Mouse (Mus musculus) forebrain, embryonic 12.5 days (tissue): ENCODE data around the gene Gtf3c3. TPM values are rescaled to one million over a fixed set of nuclear protein-coding genes. Genes with fewer than 3 reads are reported as not detected.

Experiments used
- ATAC-seq: fragments of 200-750 bp; cut with Nextera tagmentation; 2 replicates; pipeline ENCODE4 v1.8.0; 2017; ENCODE audit warnings: moderate TSS enrichment; ENCODE audit not compliant: low FRiP score
- H3K27ac ChIP-seq: fragments of 300-500 bp; sonication (generic); 2 replicates; pipeline ENCODE4 v1.5.1; 2016; ENCODE audit warnings: mild to moderate bottlenecking
- H3K27me3 ChIP-seq: fragments of 300-500 bp; sonication (generic); 2 replicates; pipeline ENCODE4 v1.6.1; 2016; ENCODE audit warnings: mild to moderate bottlenecking
- H3K36me3 ChIP-seq: fragments of 300-500 bp; sonication (generic); replicated peaks from 2 replicates; pipeline ENCODE4 v1.6.1; 2016; ENCODE audit warnings: mild to moderate bottlenecking
- H3K4me1 ChIP-seq: fragments of 300-500 bp; sonication (generic); 2 replicates; pipeline ENCODE4 v1.6.1; 2016
- H3K4me2 ChIP-seq: fragments of 300-500 bp; sonication (generic); 2 replicates; pipeline ENCODE4 v1.6.1; 2016; ENCODE audit warnings: mild to moderate bottlenecking, moderate library complexity
- H3K4me3 ChIP-seq: fragments of 300-500 bp; sonication (generic); replicated peaks from 2 replicates; pipeline ENCODE4 v1.5.1; 2016; ENCODE audit warnings: mild to moderate bottlenecking
- H3K9ac ChIP-seq: fragments of 300-500 bp; sonication (generic); 2 replicates; pipeline ENCODE4 v1.6.1; 2016; ENCODE audit warnings: mild to moderate bottlenecking
- H3K9me3 ChIP-seq: fragments of 300-500 bp; sonication (generic); 2 replicates; pipeline ENCODE4 v1.6.1; 2016
- WGBS: fragments of 180-500 bp; shearing (Covaris S2); methylation state at CpG from one replicate; pipeline ENCODE4 v1.1.7; 2016; 5-methylcytosine and 5-hydroxymethylcytosine counted together
- polyA plus RNA-seq: library from polyadenylated mRNA; unstranded; fragments of >200 nt; fragmentation: Nextera tagmentation; extraction: Ambion mirVana; gene quantifications from 2 replicates; pipeline ENCODE4 v1.2.1, GENCODE M21; 2016

Gene Gtf3c3
- polyA plus RNA-seq, 1 experiment from 2014 or later: 33.5 TPM

DNA sequence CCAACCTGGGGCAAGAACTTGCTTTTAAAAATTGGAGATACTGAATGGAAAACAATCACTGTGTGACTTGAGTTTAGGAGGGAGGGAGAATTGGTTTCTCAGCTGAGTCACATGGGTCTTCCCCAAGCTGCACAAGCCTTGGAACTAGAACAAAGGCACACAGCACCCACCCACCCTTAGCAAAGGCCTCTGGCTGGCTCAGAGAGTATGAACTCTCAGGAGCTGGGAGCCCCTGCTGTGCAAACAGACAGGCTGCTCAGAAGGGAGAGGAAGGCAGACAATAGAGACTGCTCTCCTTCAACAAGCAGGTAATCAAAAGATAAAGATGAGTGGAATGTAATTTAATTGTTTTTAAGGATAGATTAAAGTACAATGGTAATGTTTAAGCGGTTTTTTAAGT, 54.5 kb downstream of the Gtf3c3 start:
- no peak overlapping the region for H3K9ac ChIP-seq
- H3K9me3 ChIP-seq: no peaks in the 10 kb centered on the region
- H3K4me1 ChIP-seq: no peaks in the 10 kb centered on the region
- H3K4me3 ChIP-seq: no peak overlapping the region
- 17% methylated on average over 1 of the region's 1 CpGs for WGBS
- no peak overlapping the region for H3K27ac ChIP-seq
- H3K4me2 ChIP-seq: no peak overlapping the region
- ATAC-seq: no peak
- peaks cover 4% of the 10 kb centered on the region; the same call in 1 of the 2 replicates for H3K36me3 ChIP-seq
- no peaks in the 10 kb centered on the region for H3K27me3 ChIP-seq

DNA sequence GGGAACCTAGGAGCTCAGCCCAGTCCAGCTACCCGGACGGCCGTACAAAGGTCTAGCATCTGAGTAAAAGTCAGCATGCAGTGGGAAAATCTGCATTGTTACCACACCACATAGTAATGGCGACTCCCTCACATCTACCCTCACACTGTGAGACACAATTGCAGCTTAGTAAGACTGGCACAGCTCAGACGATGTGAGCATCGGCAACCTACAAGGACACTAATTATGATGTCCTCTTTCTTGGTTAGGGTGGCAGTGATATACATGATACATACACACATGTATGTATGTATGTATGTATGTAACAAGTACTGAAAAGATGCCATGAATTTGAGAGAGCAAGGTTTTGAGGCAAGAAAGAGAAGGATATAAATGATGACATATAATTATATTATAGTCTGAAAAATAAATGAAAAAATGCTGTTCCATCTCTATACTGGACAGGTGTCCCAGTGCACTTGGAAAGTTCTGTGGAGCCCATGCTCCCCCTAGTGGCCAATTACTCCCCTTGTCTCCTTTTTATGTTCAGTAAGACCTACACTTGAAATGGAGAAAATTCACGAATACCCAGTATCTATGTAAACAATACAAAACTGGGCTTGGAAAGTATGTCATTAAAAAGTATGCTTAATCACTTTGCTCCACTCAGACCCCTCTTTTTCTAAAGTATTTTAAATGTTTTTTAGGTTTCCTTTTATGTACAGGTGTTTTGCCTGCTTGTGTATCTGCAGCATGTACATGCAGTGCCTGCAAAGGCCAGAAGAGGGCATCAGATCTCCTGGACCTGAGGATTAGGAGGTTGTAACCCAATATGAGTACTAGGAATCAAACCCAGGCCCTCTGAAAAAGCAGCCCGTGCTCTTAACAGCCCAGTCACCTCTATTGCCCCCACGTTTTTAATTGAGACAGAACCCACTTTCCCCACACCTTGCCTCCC, 57.5 kb downstream of the Gtf3c3 start:
- no peaks in the 10 kb centered on the region for H3K4me1 ChIP-seq
- 92% methylated on average over 9 of the region's 9 CpGs for WGBS
- H3K36me3 ChIP-seq: 0 out of 2 replicates have a peak, but pooled peaks cover 4% of the 10 kb centered on the region
- H3K9me3 ChIP-seq: no peaks in the 10 kb centered on the region
- no peak overlapping the region for H3K9ac ChIP-seq
- no peak overlapping the region for H3K27ac ChIP-seq
- ATAC-seq: peak; percentile 57
- no peak overlapping the region for H3K4me3 ChIP-seq
- H3K27me3 ChIP-seq: no peaks in the 10 kb centered on the region
- no peak overlapping the region for H3K4me2 ChIP-seq

DNA sequence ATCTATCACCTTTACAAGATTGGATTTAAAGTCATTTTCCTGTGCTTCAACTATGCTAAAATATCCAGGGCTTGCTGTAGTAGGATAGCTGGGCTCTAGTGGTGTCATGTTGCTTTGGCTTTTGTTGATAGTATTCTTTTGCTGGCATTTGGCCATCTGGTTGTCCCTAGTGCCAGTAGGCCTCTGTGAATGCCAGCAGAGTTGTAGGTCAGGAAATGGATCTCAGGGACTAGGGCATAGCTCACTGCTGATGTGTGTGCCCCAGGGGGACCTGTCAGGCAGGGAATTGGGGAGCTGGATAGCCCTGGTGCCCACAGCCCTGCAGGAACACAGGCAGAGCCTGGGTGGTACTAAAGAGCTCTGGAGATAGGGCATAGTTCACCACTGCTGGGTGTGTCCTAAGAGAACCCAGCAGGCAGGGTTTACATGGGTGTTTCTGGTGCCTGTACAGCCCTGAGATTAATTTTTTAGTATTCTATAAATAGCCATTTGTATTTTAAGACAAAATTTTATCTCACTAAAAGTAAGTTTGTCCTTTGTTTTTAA, 61.2 kb downstream of the Gtf3c3 start:
- no peak overlapping the region for H3K27ac ChIP-seq
- H3K36me3 ChIP-seq: 0 out of 2 replicates have a peak, but pooled peaks cover 4% of the 10 kb centered on the region
- no peaks in the 10 kb centered on the region for H3K9me3 ChIP-seq
- H3K4me3 ChIP-seq: no peak overlapping the region
- H3K4me2 ChIP-seq: no peak overlapping the region
- ATAC-seq: no peak
- no peak overlapping the region for H3K9ac ChIP-seq
- H3K27me3 ChIP-seq: no peaks in the 10 kb centered on the region
- no peaks in the 10 kb centered on the region for H3K4me1 ChIP-seq

DNA sequence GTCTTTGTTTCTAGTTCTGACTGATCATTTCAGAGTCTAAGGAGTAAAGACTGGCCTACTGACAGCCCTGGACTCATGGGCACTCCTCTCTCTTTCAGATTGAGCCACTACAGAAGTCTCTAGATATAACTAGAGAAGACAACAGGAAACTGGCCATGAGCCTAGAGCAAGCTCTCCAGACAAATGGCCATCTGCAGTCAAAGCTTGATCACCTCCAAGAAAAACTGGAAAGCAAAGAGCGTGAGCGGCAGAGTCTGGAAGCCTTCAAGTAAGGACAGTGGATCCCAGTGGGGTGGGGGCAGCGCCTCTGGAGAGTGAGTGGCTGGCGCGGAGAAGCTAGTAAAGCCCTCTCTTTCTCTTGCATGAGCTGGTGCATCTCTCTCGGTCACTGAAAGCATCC, 82.2 kb downstream of the Gtf3c3 start:
- no peaks in the 10 kb centered on the region for H3K9me3 ChIP-seq
- 89% methylated on average over 6 of the region's 6 CpGs for WGBS
- no peak overlapping the region for H3K9ac ChIP-seq
- H3K4me1 ChIP-seq: no peaks in the 10 kb centered on the region
- H3K4me2 ChIP-seq: no peak overlapping the region
- no peaks in the 10 kb centered on the region for H3K27me3 ChIP-seq
- no peaks in the 10 kb centered on the region for H3K36me3 ChIP-seq
- no peak overlapping the region for H3K4me3 ChIP-seq
- no peak for ATAC-seq
- H3K27ac ChIP-seq: no peak overlapping the region

DNA sequence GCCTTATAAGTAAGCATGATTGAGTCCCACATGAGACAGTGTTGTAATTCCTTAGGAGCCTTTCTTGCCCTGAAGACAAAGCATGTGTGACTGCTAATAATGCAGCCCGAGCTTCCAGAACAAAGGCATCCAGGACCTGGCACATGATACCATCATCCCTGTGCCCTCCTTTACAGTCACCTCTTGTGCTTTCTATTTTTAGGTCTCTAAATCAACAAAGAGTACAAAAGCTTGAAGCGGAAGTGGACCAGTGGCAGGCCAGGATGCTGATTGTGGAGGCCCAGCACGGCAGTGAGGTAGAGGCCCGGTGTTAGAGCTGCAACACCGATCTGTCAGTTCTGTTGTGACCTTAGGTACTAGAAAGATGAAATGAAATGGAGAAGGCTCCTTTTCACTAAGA, 83.3 kb downstream of the Gtf3c3 start:
- no peak overlapping the region for H3K9ac ChIP-seq
- H3K4me1 ChIP-seq: no peaks in the 10 kb centered on the region
- H3K36me3 ChIP-seq: no peaks in the 10 kb centered on the region
- H3K4me3 ChIP-seq: no peak overlapping the region
- H3K9me3 ChIP-seq: no peaks in the 10 kb centered on the region
- WGBS: 85% methylated on average over 5 of the region's 5 CpGs
- no peak overlapping the region for H3K4me2 ChIP-seq
- ATAC-seq: no peak
- no peaks in the 10 kb centered on the region for H3K27me3 ChIP-seq
- H3K27ac ChIP-seq: no peak overlapping the region

DNA sequence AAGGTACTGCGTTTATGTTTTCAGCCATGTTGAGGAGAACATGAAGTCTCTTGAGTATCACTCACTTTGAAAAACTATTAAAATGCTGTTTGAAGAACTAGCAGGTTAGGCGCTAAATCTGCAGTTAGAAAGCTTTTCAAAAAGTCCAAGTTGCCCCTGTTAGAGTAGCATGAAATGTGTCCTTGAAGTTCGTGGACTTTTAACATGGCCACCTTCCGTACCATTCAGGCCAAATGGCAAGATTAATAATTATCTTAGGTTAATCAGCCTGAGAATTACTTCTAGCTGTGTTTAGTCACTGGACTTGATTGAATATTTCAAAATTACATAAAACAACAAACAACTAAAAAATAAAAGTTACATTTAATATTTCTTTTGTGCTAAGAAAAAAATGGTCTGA, 84.0 kb downstream of the Gtf3c3 start:
- Histone ChIP-seq H3K4me2 (no peak overlapping the region), H3K4me1 (no peaks in the 10 kb centered on the region), H3K4me3 (no peak overlapping the region), H3K27ac (no peak overlapping the region), H3K9ac (no peak overlapping the region), H3K27me3 (no peaks in the 10 kb centered on the region), H3K9me3 (no peaks in the 10 kb centered on the region), H3K36me3 (no peaks in the 10 kb centered on the region)
- 92% methylated on average over 4 of the region's 4 CpGs for WGBS
- ATAC-seq: no peak

Other genes starting within 250 kb of the Gtf3c3 start
- gene Hecw2, start 243.8 kb downstream of the Gtf3c3 start, polyA plus RNA-seq: 3.3 and 4.0 TPM in 2 replicates
- 0.36 and 0.49 TPM in 2 replicates for gene Ccdc150, start 188.3 kb downstream of the Gtf3c3 start, polyA plus RNA-seq
- gene Pgap1, start 118.7 kb upstream of the Gtf3c3 start, polyA plus RNA-seq: 30.0 and 32.1 TPM in 2 replicates